Mouse (Mus musculus): Measurements from ENCODE around the gene Rab13. TPM values are rescaled to one million over a fixed set of nuclear protein-coding genes. Genes with fewer than 3 reads are reported as not detected.
A peak's percentile ranks its signal among the peaks of the same experiment; 100 is the strongest.

Gene Rab13
- polyA plus RNA-seq, 1 experiment from 2014 or later = 39.7 TPM

- peak overlapping the region; percentile 97 for H3K27ac ChIP-seq
- peak; percentile 50 for ATAC-seq (ENCODE audit: low FRiP score, low read depth)
- H3K4me2 ChIP-seq (replicated peaks) = peak overlapping the region; percentile 88
- WGBS = 24% methylated on average over 16 of the region's 16 CpGs
- peaks cover 63% of the 10 kb centered on the region for H3K36me3 ChIP-seq
- H3K4me3 ChIP-seq = peak overlapping the region; percentile 75
- no peaks in the 10 kb centered on the region for H3K27me3 ChIP-seq
- H3K9me3 ChIP-seq = no peaks in the 10 kb centered on the region
- H3K9ac ChIP-seq = peak overlapping the region; percentile 87
- H3K4me1 ChIP-seq = peaks cover 14% of the 10 kb centered on the region
Measured at GRCm38 (mm10) chr3:90265932-90266741, 52.6 kb downstream of the Rab13 start.

DNA sequence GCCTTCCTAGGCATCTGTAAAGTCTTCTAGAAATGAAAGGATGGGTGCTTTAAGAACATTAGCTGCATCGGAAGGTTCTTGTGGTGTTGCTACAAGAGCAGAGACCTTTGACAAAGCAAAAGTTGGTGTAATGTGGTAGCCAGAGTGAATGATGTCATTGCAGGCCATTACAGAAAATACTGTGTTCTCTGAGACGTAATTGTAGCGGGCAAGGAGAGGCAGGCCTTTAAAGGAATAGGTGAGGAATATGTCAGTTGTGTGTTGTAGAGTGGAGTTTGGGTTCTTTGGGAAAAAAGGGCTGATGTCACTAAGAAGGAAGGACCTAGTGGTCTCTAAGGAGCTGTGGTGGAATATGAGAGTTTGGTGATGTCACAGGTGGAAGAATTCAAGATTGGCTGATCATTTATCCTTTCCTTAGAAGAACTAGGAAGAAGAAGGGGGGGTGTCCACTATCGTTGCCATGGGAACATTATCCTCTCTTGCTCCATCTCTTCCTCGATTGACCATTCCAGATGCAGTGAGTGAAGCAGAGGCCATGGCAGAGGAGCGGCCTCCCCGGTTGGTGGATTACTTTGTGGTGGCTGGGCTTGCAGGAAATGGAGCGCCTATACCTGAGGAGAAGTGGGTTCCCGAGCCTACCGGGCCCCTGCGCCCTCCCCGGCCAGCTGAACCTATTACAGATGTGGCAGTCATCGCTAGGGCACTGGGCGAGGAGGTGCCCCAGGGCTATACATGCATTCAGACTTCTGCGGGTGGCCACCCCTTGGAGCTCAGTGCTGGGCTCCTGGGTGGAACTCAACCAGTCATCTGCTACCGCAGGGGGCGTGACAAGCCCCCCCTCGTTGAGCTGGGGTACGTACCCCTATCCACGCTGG lies 53.6 kb downstream of the Rab13 start:
- WGBS = 93% methylated on average over 20 of the region's 20 CpGs
- no peak for ATAC-seq (ENCODE audit: low FRiP score, low read depth)
- peak overlapping the region; percentile 75; the same call in 1 of the 2 replicates for H3K4me3 ChIP-seq
- H3K27ac ChIP-seq = no peak overlapping the region
- H3K27me3 ChIP-seq = no peaks in the 10 kb centered on the region
- H3K9ac ChIP-seq = no peak overlapping the region; the same call in 1 of the 2 replicates
- no peaks in the 10 kb centered on the region for H3K9me3 ChIP-seq
- H3K36me3 ChIP-seq = peaks cover 62% of the 10 kb centered on the region
- peaks cover 14% of the 10 kb centered on the region for H3K4me1 ChIP-seq
- H3K4me2 ChIP-seq (replicated peaks) = peak overlapping the region; percentile 88

DNA sequence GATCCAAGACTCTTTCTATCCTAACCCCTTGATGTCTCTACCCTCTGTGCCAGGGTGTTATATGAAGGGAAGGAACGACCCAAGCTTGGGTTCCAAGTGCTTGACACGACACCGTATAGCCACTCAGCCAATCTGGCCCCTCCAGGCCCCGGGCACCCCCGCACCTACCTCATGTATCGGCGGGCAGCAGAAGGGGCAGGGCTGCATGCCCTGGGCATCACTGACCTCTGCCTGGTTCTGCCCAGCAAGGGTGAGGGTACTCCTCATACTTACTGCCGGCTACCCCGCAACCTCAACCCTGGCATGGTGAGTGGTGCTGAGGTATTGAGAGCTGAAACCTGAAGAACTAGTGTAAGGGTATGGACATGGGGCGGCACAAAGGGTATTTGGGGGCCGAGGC lies 54.7 kb downstream of the Rab13 start:
- 96% methylated on average over 11 of the region's 11 CpGs for WGBS
- H3K27ac ChIP-seq = no peak overlapping the region
- no peaks in the 10 kb centered on the region for H3K9me3 ChIP-seq
- H3K9ac ChIP-seq = no peak overlapping the region
- ATAC-seq (ENCODE audit: low FRiP score, low read depth) = no peak
- H3K27me3 ChIP-seq = no peaks in the 10 kb centered on the region
- H3K4me2 ChIP-seq (replicated peaks) = no peak overlapping the region
- peaks cover 62% of the 10 kb centered on the region for H3K36me3 ChIP-seq
- peaks cover 14% of the 10 kb centered on the region for H3K4me1 ChIP-seq
- H3K4me3 ChIP-seq = no peak overlapping the region

GRCm38 (mm10) chr3:90268971-90269370 lies 55.5 kb downstream of the Rab13 start:
- Histone ChIP-seq H3K9ac (no peak overlapping the region), H3K4me2 (replicated peaks) (no peak overlapping the region), H3K27me3 (no peaks in the 10 kb centered on the region), H3K36me3 (peaks cover 63% of the 10 kb centered on the region), H3K9me3 (no peaks in the 10 kb centered on the region), H3K27ac (no peak overlapping the region), H3K4me3 (no peak overlapping the region), H3K4me1 (peaks cover 14% of the 10 kb centered on the region)
- ATAC-seq (ENCODE audit: low FRiP score, low read depth) = no peak
- WGBS = 91% methylated on average over 16 of the region's 16 CpGs

DNA sequence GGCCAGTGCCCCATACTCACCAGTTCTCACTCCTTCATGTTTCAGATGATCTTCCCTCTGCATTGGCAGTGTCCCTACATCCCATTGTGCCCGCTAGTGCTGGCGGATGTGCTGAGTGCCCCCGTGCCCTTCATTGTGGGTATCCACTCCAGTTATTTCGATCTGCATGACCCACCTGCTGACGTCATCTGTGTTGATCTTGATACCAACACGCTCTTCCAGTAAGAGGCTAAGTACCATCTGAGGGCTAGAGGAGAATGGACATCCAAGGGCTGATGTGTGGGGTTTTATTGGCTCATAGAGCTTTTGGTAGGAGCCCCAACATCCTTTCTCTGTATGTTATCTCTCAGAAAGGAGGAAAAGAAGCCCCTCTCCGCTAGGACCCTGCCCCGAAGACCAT lies 57.3 kb downstream of the Rab13 start:
- ATAC-seq (ENCODE audit: low FRiP score, low read depth) = no peak
- WGBS = 94% methylated on average over 8 of the region's 8 CpGs
- no peak overlapping the region for H3K27ac ChIP-seq
- H3K9ac ChIP-seq = no peak overlapping the region
- H3K4me1 ChIP-seq = peaks cover 12% of the 10 kb centered on the region
- no peaks in the 10 kb centered on the region for H3K27me3 ChIP-seq
- H3K4me2 ChIP-seq (replicated peaks) = no peak overlapping the region
- peaks cover 74% of the 10 kb centered on the region for H3K36me3 ChIP-seq
- H3K4me3 ChIP-seq = no peak overlapping the region
- no peaks in the 10 kb centered on the region for H3K9me3 ChIP-seq

GRCm38 (mm10) chr3:90272170-90272569 lies 58.7 kb downstream of the Rab13 start:
- no peak for ATAC-seq (ENCODE audit: low FRiP score, low read depth)
- Histone ChIP-seq H3K4me1 (no peaks in the 10 kb centered on the region), H3K36me3 (peaks cover 87% of the 10 kb centered on the region)

DNA sequence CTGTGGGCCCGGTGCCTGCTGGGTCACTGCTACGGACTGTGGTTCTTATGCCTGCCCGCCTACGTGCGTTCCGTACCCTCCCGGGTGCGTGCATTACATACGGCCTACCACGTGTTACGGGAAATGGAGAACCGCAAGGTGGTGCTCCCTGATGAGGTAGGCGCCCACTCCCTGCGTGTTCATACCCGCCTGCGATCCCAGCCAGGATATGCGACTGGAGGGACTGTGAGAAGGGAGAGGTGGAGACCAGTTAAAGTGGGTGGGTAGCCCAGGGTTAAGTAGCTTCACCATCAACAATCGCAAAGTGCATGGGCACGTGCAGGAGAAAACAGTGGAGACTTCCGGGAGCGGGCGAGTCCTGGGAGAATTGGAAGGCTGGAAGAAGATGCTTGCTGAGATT lies 60.4 kb downstream of the Rab13 start:
- H3K4me2 ChIP-seq (replicated peaks) = no peak overlapping the region
- H3K9ac ChIP-seq = no peak overlapping the region
- 93% methylated on average over 22 of the region's 22 CpGs for WGBS
- ATAC-seq (ENCODE audit: low FRiP score, low read depth) = no peak
- H3K9me3 ChIP-seq = no peaks in the 10 kb centered on the region
- H3K27ac ChIP-seq = no peak overlapping the region
- peaks cover 89% of the 10 kb centered on the region for H3K36me3 ChIP-seq
- H3K27me3 ChIP-seq = no peaks in the 10 kb centered on the region
- no peak overlapping the region for H3K4me3 ChIP-seq
- no peaks in the 10 kb centered on the region for H3K4me1 ChIP-seq

More at GRCm38 (mm10) chr3:90272170-90272569, 58.7 kb downstream of the Rab13 start:
- Histone ChIP-seq H3K4me2 (replicated peaks) (no peak overlapping the region), H3K9ac (no peak overlapping the region), H3K27me3 (no peaks in the 10 kb centered on the region), H3K27ac (no peak overlapping the region), H3K4me3 (no peak overlapping the region), H3K9me3 (no peaks in the 10 kb centered on the region)
- WGBS = 71% methylated on average over 9 of the region's 9 CpGs

DNA sequence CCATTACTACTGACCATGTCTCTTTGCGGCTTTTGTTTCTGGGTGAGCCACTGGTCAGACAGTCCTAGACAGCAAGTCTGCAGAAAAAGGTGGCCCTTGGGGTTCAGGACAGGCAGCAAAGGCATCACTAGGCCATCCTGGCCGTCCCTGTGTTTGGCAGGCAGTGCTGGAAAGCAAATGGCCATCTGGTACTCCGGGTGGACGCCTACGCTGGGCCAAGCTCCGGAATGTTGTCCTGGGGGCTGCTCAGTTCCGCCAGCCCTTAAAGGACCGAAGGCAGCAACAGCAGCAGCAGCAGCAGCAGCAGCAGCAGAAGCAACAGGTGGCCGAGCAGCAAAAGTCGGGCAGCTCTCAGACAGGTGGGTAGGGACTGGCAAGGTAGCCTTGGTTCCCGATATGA lies 61.8 kb downstream of the Rab13 start:
- 91% methylated on average over 11 of the region's 11 CpGs for WGBS
- ATAC-seq (ENCODE audit: low FRiP score, low read depth) = no peak

More for the DNA sequence above, 61.8 kb downstream of the Rab13 start:
- H3K27me3 ChIP-seq = no peaks in the 10 kb centered on the region
- no peaks in the 10 kb centered on the region for H3K4me1 ChIP-seq
- H3K27ac ChIP-seq = no peak overlapping the region
- H3K4me3 ChIP-seq = no peak overlapping the region
- peaks cover 94% of the 10 kb centered on the region for H3K36me3 ChIP-seq
- H3K9me3 ChIP-seq = no peaks in the 10 kb centered on the region
- H3K4me2 ChIP-seq (replicated peaks) = no peak overlapping the region
- H3K9ac ChIP-seq = no peak overlapping the region

Small RNA genes within 50 kb of the gene (microRNA-seq; reads per million reads assigned to microRNA genes)
- 0.70 reads per million for gene Mir7012

Other genes with a start within 250 kb of the Rab13 start
- 157 and 174 TPM in 2 replicates for gene Hax1, start 214.9 kb upstream of the Rab13 start, polyA plus RNA-seq (2015; fragmentation: Nextera tagmentation; extraction: Ambion mirVana)
- 158 and 164 TPM in 2 replicates for gene 4933434E20Rik, start 162.1 kb upstream of the Rab13 start, polyA plus RNA-seq (2015; fragmentation: Nextera tagmentation; extraction: Ambion mirVana)
- gene Ubap2l, start 161.1 kb upstream of the Rab13 start, polyA plus RNA-seq (2015; fragmentation: Nextera tagmentation; extraction: Ambion mirVana) = 206 and 208 TPM in 2 replicates
- gene Tpm3, start 141.0 kb upstream of the Rab13 start, polyA plus RNA-seq (2015; fragmentation: Nextera tagmentation; extraction: Ambion mirVana) = 520 and 556 TPM in 2 replicates
- gene Nup210l, start 109.6 kb upstream of the Rab13 start, polyA plus RNA-seq (2015; fragmentation: Nextera tagmentation; extraction: Ambion mirVana) = 0.27 and 0.34 TPM in 2 replicates
- gene Rps27, start within 50 bp of the Rab13 start, polyA plus RNA-seq (2015; fragmentation: Nextera tagmentation; extraction: Ambion mirVana) = 1,711 and 1,721 TPM in 2 replicates
- 96.8 and 99.7 TPM in 2 replicates for gene Jtb, start 17.9 kb downstream of the Rab13 start, polyA plus RNA-seq (2015; fragmentation: Nextera tagmentation; extraction: Ambion mirVana)
- 10.9 and 12.5 TPM in 2 replicates for gene Creb3l4, start 29.8 kb downstream of the Rab13 start, polyA plus RNA-seq (2015; fragmentation: Nextera tagmentation; extraction: Ambion mirVana)
- 102 and 103 TPM in 2 replicates for gene Slc39a1, start 34.5 kb downstream of the Rab13 start, polyA plus RNA-seq (2015; fragmentation: Nextera tagmentation; extraction: Ambion mirVana)
- gene Crtc2, start 40.5 kb downstream of the Rab13 start, polyA plus RNA-seq (2015; fragmentation: Nextera tagmentation; extraction: Ambion mirVana) = 22.0 and 23.6 TPM in 2 replicates
- gene Dennd4b, start 51.5 kb downstream of the Rab13 start, polyA plus RNA-seq (2015; fragmentation: Nextera tagmentation; extraction: Ambion mirVana) = 4.2 and 5.3 TPM in 2 replicates
- 19.4 and 19.6 TPM in 2 replicates for gene Gatad2b, start 79.5 kb downstream of the Rab13 start, polyA plus RNA-seq (2015; fragmentation: Nextera tagmentation; extraction: Ambion mirVana)
- gene Slc27a3, start 176.2 kb downstream of the Rab13 start, polyA plus RNA-seq (2015; fragmentation: Nextera tagmentation; extraction: Ambion mirVana) = 38.7 and 38.8 TPM in 2 replicates
- 28.5 and 29.4 TPM in 2 replicates for gene Ints3, start 219.9 kb downstream of the Rab13 start, polyA plus RNA-seq (2015; fragmentation: Nextera tagmentation; extraction: Ambion mirVana)